Mouse (Mus musculus) neural tube, embryonic 12.5 days (tissue): ENCODE measurements at regions not wholly inside any gene's neighbourhood (a gene's known extent, or its start where the extent isn't known, plus 50 kb on each side); places are given as distances from the start of the nearest gene placed in this dataset.

Source experiments
- ATAC-seq: fragments of 200-750 bp; cut with Nextera tagmentation; 2 replicates; pipeline ENCODE4 v1.8.0; 2017; ENCODE audit warnings: low read depth, mild to moderate bottlenecking, moderate TSS enrichment, moderate library complexity; ENCODE audit not compliant: low FRiP score
- H3K27ac ChIP-seq: fragments of 300-500 bp; sonication (generic); 2 replicates; pipeline ENCODE4 v1.5.1; 2016
- H3K27me3 ChIP-seq: fragments of 300-500 bp; sonication (generic); replicated peaks from 2 replicates; pipeline ENCODE4 v1.6.1; 2016; ENCODE audit warnings: mild to moderate bottlenecking
- H3K36me3 ChIP-seq: fragments of 300-500 bp; sonication (generic); 2 replicates; pipeline ENCODE4 v1.6.1; 2016; ENCODE audit warnings: mild to moderate bottlenecking
- H3K4me1 ChIP-seq: fragments of 300-500 bp; sonication (generic); 2 replicates; pipeline ENCODE4 v1.6.1; 2016
- H3K4me2 ChIP-seq: fragments of 300-500 bp; sonication (generic); replicated peaks from 2 replicates; pipeline ENCODE4 v1.6.1; 2016; ENCODE audit warnings: mild to moderate bottlenecking
- H3K4me3 ChIP-seq: fragments of 300-500 bp; sonication (generic); 2 replicates; pipeline ENCODE4 v1.5.1; 2016
- H3K9ac ChIP-seq: fragments of 300-500 bp; sonication (generic); 2 replicates; pipeline ENCODE4 v1.6.1; 2016; ENCODE audit warnings: mild to moderate bottlenecking
- H3K9me3 ChIP-seq: fragments of 300-500 bp; sonication (generic); 2 replicates; pipeline ENCODE4 v1.6.1; 2016; ENCODE audit warnings: mild to moderate bottlenecking
- WGBS: fragments of 180-500 bp; shearing (Covaris S2); methylation state at CpG from one replicate; pipeline ENCODE4 v1.1.7; 2016; 5-methylcytosine and 5-hydroxymethylcytosine counted together

DNA sequence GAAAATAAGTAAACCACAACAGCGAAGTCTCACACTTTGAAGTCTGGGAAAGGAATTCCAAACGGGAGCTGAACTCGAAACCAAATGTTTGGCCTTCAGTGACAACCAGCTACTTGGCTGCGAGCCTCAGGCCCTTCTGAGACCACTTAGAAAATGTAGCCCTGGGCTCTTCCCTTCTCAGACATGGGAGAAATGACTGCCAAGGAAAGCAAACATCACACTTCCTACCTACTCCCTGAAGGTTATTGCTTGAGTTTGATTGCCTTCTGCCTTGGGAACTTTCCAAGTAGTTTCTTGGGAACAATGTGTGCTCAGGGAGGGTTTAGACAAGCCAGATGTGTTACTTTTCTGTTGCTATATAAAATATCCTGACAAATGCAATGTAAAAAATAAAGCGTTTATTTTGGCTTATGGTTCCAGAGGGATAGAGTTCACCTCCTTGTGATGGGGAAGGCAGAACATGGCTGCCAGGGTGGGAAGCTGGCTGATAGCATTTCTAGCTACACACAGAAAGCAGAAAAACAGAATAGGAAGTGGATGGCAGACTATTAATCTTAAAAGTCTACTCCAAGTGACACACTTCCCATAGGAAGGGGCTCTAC lies 194.8 kb upstream of the Rack1 start:
- Histone ChIP-seq H3K9ac (no peak overlapping the region), H3K9me3 (no peaks in the 10 kb centered on the region), H3K4me2 (no peak overlapping the region), H3K27ac (no peak overlapping the region), H3K27me3 (no peaks in the 10 kb centered on the region), H3K36me3 (no peaks in the 10 kb centered on the region), H3K4me3 (no peak overlapping the region), H3K4me1 (no peaks in the 10 kb centered on the region)
- no peak for ATAC-seq
- 73% methylated on average over 5 of the region's 5 CpGs for WGBS

- Histone ChIP-seq H3K4me3 (no peak overlapping the region), H3K27me3 (no peaks in the 10 kb centered on the region), H3K9me3 (no peaks in the 10 kb centered on the region), H3K27ac (no peak overlapping the region), H3K36me3 (no peaks in the 10 kb centered on the region), H3K4me1 (no peaks in the 10 kb centered on the region), H3K4me2 (no peak overlapping the region), H3K9ac (no peak overlapping the region)
- ATAC-seq = no peak
- 79% methylated on average over 1 of the region's 1 CpGs for WGBS
Measured at GRCm38 (mm10) chr11:48601096-48601495, 199.0 kb upstream of the Rack1 start.

DNA sequence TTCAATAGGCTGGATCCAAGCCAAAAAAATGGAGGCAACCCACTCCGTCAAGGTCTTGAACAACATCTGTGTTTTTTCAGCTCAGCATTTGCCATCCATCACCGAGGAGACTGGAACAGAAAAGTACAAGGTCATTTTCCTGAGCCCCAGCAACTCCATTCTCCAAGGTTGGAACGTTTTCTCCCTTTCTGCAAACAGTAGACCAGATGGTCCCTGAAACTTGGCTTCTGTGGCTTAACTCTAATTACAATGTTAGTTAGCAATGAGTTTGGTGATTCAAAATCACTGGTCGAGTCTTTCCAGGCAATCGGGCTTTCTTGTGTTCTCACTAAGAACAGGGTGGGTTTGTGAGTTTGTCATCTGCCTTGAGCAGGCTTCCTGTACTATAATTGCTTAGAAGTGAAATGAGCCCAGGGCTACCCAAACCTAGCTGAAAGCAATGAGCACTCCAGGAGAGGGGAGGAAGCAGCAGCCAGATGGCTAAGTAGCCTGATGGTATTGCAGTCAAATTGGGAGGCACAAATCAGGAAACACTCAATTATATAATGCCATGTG lies 200.5 kb upstream of the Rack1 start:
- WGBS = 64% methylated on average over 5 of the region's 5 CpGs
- ATAC-seq = no peak
- H3K27ac ChIP-seq = no peak overlapping the region

DNA sequence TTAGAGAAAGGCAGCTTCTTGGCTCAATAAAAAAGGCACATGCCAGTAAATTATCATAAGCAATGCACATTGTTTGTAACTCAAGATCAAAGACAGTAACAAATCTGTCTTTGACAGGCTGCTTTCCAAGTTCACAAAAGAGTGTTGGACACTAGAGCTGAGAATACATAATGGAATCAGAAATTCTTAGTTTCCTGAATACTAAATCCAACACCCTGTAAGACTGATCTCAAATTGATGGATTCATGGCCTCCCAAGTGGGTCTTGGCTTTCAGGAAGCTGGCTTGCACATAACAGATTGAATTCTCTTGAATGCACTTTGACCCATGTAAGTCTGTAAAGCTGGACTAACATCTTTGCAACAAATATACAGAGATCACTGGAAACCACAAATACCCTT lies 201.1 kb upstream of the Rack1 start:
- Histone ChIP-seq H3K4me3 (no peak overlapping the region), H3K9me3 (no peaks in the 10 kb centered on the region), H3K4me2 (no peak overlapping the region), H3K4me1 (no peaks in the 10 kb centered on the region), H3K9ac (no peak overlapping the region), H3K27ac (no peak overlapping the region), H3K36me3 (no peaks in the 10 kb centered on the region), H3K27me3 (no peaks in the 10 kb centered on the region)
- ATAC-seq = no peak

More for the DNA sequence above, 200.5 kb upstream of the Rack1 start:
- no peaks in the 10 kb centered on the region for H3K9me3 ChIP-seq
- H3K9ac ChIP-seq = no peak overlapping the region
- H3K36me3 ChIP-seq = no peaks in the 10 kb centered on the region
- no peaks in the 10 kb centered on the region for H3K4me1 ChIP-seq
- no peak overlapping the region for H3K4me2 ChIP-seq
- no peaks in the 10 kb centered on the region for H3K27me3 ChIP-seq
- H3K4me3 ChIP-seq = no peak overlapping the region

- H3K4me1 ChIP-seq = no peaks in the 10 kb centered on the region
- no peak overlapping the region for H3K9ac ChIP-seq
- WGBS = 38% methylated on average over 5 of the region's 5 CpGs
- no peak for ATAC-seq
- no peaks in the 10 kb centered on the region for H3K36me3 ChIP-seq
- H3K9me3 ChIP-seq = no peaks in the 10 kb centered on the region
- no peak overlapping the region for H3K27ac ChIP-seq
- no peaks in the 10 kb centered on the region for H3K27me3 ChIP-seq
- H3K4me2 ChIP-seq = no peak overlapping the region
- no peak overlapping the region for H3K4me3 ChIP-seq
Measured at GRCm38 (mm10) chr11:48594429-48594828, 205.7 kb upstream of the Rack1 start.

DNA sequence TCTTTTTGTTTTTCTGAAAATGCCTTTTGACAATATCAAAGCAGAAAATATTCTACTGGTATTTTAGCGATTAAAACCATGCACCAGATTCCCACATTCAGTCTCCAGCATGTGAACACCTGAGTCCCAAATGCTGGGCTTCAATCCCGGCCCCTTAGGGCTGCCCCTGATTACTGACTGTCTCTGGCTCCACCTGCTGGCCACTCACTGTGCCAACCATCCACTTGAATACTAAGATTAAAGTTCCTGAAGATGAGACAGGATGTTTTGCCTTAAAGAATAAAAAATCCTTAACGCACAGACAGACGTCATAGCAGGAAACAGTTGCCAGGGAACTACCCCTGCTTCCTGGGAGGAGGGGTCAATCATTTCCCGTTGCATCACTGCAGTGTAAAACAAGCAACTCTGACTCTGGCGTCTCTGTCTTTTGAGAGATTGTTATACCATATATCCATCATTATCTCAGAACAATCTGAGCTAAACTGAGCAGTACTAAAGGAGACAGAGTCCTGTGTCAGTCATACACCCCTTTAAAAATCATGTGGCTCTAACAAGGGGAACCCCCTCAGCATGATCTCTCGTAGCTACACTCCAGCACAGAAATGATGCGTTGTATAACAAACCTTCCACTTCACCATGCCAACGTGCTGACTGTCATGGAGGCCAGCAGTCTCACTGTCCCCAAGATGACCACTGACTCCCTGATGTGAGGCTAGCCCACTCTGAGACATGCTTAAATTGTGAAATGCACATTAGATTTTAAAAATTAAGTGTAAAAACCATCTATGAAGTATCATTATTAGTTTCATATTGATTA lies 211.1 kb upstream of the Rack1 start:
- H3K36me3 ChIP-seq = no peaks in the 10 kb centered on the region
- no peaks in the 10 kb centered on the region for H3K4me1 ChIP-seq
- no peaks in the 10 kb centered on the region for H3K9me3 ChIP-seq
- H3K27ac ChIP-seq = no peak overlapping the region
- no peak overlapping the region for H3K4me3 ChIP-seq
- H3K4me2 ChIP-seq = no peak overlapping the region
- ATAC-seq = peak; percentile 89
- no peaks in the 10 kb centered on the region for H3K27me3 ChIP-seq
- WGBS = 32% methylated on average over 9 of the region's 9 CpGs
- no peak overlapping the region for H3K9ac ChIP-seq

DNA sequence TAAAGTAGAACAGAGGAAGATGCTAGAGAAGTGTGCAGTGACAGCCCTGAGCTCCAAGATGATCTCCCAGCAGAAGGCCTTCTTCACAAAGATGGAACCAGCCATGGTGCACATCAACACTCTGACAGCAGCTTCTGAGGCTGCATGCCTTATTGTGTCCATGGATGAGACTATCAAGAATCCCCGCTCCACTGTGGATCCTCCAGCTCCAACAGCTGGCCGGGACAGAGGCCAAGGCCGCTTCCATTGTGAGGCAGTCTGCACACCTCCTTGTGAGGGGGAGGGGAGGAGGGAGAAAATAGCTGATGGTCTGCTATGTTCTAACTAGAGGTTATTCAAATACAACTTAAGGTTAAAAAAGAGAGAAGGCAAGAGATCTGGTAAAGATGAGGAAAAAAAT lies 231.4 kb upstream of the Rack1 start:
- Histone ChIP-seq H3K36me3 (no peaks in the 10 kb centered on the region), H3K4me3 (no peak overlapping the region), H3K9me3 (no peaks in the 10 kb centered on the region), H3K9ac (no peak overlapping the region), H3K4me1 (no peaks in the 10 kb centered on the region), H3K27ac (no peak overlapping the region), H3K27me3 (no peaks in the 10 kb centered on the region), H3K4me2 (no peak overlapping the region)
- ATAC-seq = no peak
- 89% methylated on average over 3 of the region's 3 CpGs for WGBS

DNA sequence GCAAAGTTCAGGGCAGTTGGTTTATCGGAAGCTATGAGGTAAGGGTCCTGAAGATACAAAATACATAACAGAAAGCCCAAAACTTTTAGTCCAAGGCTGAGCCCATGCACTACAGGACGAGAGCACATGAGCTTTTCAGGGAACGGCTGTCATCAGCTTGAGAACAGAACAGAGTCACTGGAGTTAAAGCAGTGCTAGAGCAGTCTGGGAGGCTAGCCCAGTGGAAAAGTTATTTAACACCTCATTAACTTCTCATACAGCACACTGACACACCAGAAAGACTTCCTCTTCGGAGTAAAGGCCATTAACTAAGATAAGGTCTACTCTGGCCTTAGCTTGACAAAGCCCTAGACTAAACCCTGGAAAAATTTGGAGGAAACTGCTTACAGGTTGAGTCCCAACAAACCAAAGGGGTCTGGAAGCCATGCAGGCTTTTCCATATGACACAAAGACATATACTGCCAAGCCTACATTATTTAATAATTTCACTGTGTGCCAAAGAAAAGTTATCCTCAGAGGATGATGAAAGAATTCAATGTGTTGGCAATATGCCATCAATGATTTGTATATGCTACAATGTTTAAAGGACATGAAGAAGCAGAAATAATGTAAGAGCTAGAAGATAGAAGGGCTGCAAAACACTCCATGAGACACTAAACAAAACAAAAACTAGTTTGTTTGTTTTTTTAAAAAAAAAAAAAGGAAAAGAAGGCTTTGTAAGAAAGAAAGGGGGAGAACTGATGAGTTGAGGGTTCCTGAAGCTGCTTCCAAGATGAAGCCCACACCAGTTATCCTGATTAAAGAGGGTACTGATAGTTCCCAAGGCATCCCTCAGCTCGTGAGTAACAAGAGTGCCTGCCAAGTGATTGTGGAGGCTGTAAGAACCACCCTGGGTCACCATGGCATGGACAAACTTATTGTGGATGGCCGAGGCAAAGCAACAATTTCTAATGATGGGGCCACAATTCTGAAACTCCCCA lies 232.3 kb upstream of the Rack1 start:
- ATAC-seq = no peak
- no peaks in the 10 kb centered on the region for H3K27me3 ChIP-seq
- no peaks in the 10 kb centered on the region for H3K36me3 ChIP-seq
- no peak overlapping the region for H3K4me3 ChIP-seq
- H3K27ac ChIP-seq = no peak overlapping the region
- H3K4me1 ChIP-seq = no peaks in the 10 kb centered on the region
- WGBS = 60% methylated on average over 6 of the region's 6 CpGs
- no peak overlapping the region for H3K9ac ChIP-seq
- H3K9me3 ChIP-seq = no peaks in the 10 kb centered on the region
- H3K4me2 ChIP-seq = no peak overlapping the region

- Histone ChIP-seq H3K27ac (no peak overlapping the region), H3K36me3 (no peaks in the 10 kb centered on the region), H3K9ac (no peak overlapping the region), H3K4me2 (no peak overlapping the region), H3K9me3 (no peaks in the 10 kb centered on the region), H3K27me3 (no peaks in the 10 kb centered on the region), H3K4me1 (no peaks in the 10 kb centered on the region), H3K4me3 (no peak overlapping the region)
- 82% methylated on average over 1 of the region's 1 CpGs for WGBS
- ATAC-seq = no peak
Measured at GRCm38 (mm10) chr11:48558053-48558452, 242.1 kb upstream of the Rack1 start.

DNA sequence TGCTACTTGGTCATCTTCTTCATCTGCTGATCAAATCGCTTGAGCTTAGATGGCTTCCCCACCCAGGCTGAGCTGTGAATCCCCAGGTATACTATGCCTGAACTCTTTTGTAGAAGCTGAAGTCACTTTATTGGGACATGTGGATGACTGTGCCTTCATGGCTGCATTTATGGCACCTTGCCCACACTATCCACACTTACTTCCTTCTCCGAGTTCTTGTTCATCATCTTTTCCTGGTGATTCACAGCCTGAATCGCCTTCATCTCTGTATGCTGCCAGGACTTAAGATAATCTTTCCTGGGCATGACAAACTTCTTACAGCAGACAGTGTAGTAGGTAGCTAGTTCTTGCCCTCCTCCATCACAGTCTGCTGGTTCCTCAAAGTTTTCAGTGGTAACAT lies 248.1 kb upstream of the Rack1 start:
- Histone ChIP-seq H3K9ac (no peak overlapping the region), H3K36me3 (no peaks in the 10 kb centered on the region), H3K27ac (no peak overlapping the region), H3K27me3 (no peaks in the 10 kb centered on the region), H3K4me3 (no peak overlapping the region), H3K4me1 (no peaks in the 10 kb centered on the region), H3K4me2 (no peak overlapping the region), H3K9me3 (no peaks in the 10 kb centered on the region)
- WGBS = 86% methylated on average over 3 of the region's 3 CpGs
- no peak for ATAC-seq

GRCm38 (mm10) chr11:48551201-48551600 lies 248.9 kb upstream of the Rack1 start:
- no peak overlapping the region for H3K27ac ChIP-seq
- H3K27me3 ChIP-seq = no peaks in the 10 kb centered on the region
- H3K4me1 ChIP-seq = no peaks in the 10 kb centered on the region
- H3K9me3 ChIP-seq = no peaks in the 10 kb centered on the region
- H3K4me2 ChIP-seq = no peak overlapping the region
- no peaks in the 10 kb centered on the region for H3K36me3 ChIP-seq
- 86% methylated on average over 2 of the region's 2 CpGs for WGBS
- no peak overlapping the region for H3K4me3 ChIP-seq
- no peak overlapping the region for H3K9ac ChIP-seq
- ATAC-seq = no peak

- Histone ChIP-seq H3K9ac (no peak overlapping the region), H3K4me2 (no peak overlapping the region)
- WGBS = 78% methylated on average over 3 of the region's 3 CpGs
Measured at GRCm38 (mm10) chr11:48526316-48526715, 273.8 kb upstream of the Rack1 start.

More at GRCm38 (mm10) chr11:48526316-48526715, 273.8 kb upstream of the Rack1 start:
- Histone ChIP-seq H3K27me3 (no peaks in the 10 kb centered on the region), H3K4me3 (no peak overlapping the region), H3K9me3 (no peaks in the 10 kb centered on the region), H3K4me1 (no peaks in the 10 kb centered on the region), H3K36me3 (no peaks in the 10 kb centered on the region), H3K27ac (no peak overlapping the region)
- no peak for ATAC-seq
